Mouse (Mus musculus): ENCODE data around the gene Spsb1. TPM values are rescaled to one million over a fixed set of nuclear protein-coding genes. Genes with fewer than 3 reads are reported as not detected.

Gene Spsb1
- total RNA-seq, 2 experiments from 2014 or later: 35.1 to 37.7 TPM

DNA sequence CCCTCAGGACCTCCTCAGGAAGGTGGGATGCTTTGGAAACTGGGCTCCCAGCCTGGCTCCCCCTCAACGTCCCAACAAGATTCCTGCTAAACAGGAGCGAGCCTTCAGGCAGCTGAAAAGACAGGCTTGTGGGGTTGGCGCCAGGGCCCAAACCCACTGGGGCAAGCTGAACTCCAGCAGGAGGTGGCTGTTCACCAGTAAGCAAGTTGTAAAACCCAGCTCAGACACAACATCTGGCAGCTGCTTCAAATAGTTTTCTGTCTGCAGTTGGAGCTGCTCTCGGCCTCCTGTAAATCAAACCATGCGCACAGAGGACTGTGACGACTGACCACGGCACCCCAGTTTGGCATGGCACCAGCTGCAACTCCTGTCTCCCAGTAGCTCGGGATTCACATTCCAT, 64.3 kb downstream of the Spsb1 start:
- peak; percentile 56 to 70 for DNase-seq
- intact Hi-C loops (cut with DNase I): loop anchor here (2.0 kb wide), 1 partner anchor 64 kb away; the partner anchor contains the start of gene Spsb1

GRCm38 (mm10) chr4:149889851-149890250, 65.0 kb downstream of the Spsb1 start:
- intact Hi-C loops (cut with DNase I): loop anchor here (2.0 to 5.0 kb wide), 3 partner anchors 48 to 65 kb away; partner anchors contain the start of gene Spsb1
- DNase-seq: peak; percentile 87 to 90

DNA sequence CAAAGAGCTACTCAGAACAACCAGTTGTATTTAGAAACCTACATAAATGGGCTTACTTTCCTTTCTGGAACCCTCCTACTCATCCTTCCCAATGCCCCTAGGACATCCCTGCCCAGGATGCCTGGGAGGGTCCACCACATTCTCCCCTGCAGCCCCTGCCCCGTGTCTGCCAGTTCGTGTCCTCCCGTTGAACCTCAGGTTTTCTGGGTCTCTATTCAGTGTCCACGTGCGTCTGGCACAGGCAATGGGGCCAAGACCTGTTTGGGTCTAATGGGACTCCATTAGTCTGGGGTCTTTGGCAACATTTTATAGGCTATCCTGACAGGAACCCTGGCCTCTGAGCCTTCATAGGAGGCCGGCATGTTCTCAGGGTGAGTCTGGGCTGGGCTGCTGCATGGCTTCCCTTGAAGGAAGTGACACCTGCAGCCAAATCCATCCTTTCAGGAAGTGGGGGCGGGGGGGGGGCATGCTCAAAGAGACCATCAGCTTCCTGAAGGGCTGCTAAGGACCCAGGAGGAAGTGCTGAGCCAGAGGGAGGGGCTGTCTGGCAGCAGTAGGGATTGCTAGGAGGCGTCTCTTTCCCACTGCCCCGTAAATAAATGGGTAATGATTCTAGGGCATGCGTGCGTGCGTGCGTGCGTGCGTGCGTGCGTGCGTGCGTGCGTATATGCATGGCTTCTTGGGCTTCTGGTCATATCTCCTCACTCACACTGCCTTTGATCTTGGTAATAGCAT, 65.9 kb downstream of the Spsb1 start:
- intact Hi-C loops (cut with DNase I): loop anchor here (2.0 to 5.0 kb wide), 2 partner anchors 47 to 56 kb away; no protein-coding TSS in a partner anchor
- no peak for DNase-seq

GRCm38 (mm10) chr4:149888156-149888555, 66.7 kb downstream of the Spsb1 start:
- intact Hi-C loops (cut with DNase I): loop anchor here (2.0 to 5.0 kb wide), 2 partner anchors 46 to 57 kb away; no protein-coding TSS in a partner anchor
- peak; percentile 53 to 60 for DNase-seq

DNA sequence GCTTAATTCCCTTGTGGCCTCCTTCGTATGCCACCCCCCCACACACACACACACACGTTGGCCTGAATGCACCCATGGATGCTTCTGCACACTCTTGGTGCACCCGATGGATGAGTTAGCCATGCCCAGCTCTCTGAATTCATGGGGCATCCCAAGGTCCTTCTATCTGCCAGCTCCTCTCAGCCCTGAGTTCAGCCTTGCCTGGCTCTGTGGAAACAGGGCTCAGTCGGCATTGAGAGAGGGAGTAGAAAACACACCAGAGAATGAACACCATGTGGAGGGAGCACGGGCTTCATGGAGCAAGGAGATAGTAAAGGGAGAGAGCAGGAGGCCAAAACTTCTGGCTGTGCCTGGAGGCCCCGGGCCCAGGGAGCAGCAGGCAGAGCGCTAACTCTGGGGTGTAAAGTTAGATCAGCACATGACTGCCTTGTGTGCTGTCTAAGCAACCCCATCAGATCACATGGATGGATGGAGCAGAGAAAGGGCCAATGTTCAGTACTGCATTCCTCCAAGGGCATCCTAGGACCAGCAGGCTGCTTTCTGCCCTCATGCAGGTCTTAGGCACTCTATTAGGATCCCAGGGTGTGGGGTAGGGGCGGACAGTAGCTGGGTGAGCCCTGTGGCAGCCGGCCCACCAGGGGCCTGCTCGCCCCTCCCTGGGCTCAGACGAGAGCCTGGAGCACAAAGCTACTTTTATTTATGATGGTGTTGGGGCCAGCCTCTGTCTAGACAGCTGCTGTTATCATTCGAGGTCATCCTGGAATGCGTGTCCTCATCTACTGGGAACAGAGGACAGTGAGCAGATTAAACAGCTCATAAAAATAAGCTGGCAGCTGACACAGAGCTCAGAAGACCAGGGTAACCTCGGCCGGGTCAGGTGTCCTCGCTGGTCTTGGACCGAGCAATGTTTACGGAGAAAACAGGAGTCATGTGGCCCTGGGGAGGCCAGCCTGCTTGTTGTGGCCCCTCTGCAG, 68.3 kb downstream of the Spsb1 start:
- intact Hi-C loops (cut with DNase I): loop anchor here (5.0 kb wide), 1 partner anchor 44 kb away; no protein-coding TSS in a partner anchor

DNA sequence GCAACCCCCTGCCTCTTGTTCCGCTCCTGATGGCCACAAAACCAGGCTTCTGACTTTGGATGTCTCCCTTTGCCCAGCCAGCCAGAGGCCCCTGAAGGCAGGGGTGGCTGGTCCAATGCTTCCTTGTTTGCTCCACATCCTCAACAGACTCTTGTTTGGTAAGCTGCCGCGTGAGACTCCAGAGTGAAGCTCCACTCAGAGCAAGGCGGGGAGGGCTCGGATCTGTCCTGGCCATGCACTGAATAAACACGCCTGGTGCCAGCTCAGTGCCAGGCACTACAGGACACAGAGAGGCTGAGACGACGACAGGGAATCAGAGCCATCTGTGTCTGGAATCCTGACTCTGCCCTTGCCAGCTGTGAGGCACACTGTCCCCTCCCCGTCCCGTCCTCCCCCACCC, 70.9 kb downstream of the Spsb1 start:
- intact Hi-C loops (cut with DNase I): no loop called here

More for the DNA sequence above, 68.3 kb downstream of the Spsb1 start:
- DNase-seq: peak in 1 of 2 experiments; percentile 67

GRCm38 (mm10) chr4:149882139-149882916, 72.5 kb downstream of the Spsb1 start:
- intact Hi-C loops (cut with DNase I): no loop called here

More for the DNA sequence above, 70.9 kb downstream of the Spsb1 start:
- DNase-seq: no peak

GRCm38 (mm10) chr4:149880908-149881307, 73.9 kb downstream of the Spsb1 start:
- DNase-seq: no peak
- intact Hi-C loops (cut with DNase I): no loop called here

More at GRCm38 (mm10) chr4:149882139-149882916, 72.5 kb downstream of the Spsb1 start:
- DNase-seq: no peak

DNA sequence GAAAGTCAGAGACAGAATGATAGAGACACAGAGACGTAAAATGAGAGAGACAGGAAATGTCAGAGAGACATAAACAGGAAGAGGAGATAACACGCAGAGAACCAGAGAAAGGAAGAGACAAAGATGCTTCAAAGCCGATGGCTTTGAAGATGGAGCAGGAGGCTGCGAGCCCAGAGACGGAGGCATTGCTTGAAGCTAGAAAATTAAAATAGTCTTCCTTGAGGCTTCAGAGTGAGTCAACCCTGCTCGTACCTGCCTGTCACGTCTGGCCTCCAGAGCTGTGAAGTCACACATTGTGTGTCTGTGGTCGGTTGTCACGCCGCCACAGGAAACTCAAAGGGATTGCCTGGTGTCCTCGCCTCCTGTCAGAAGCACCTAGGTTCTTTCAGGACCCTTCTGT, 74.9 kb downstream of the Spsb1 start:
- intact Hi-C loops (cut with DNase I): no loop called here
- DNase-seq: no peak

GRCm38 (mm10) chr4:149878021-149878449, 76.8 kb downstream of the Spsb1 start:
- intact Hi-C loops (cut with DNase I): no loop called here
- peak; percentile 59 for DNase-seq

- intact Hi-C loops (cut with DNase I): no loop called here
- DNase-seq: no peak
These were observed 77.6 kb downstream of the Spsb1 start for GRCm38 (mm10) chr4:149877202-149877601.

- intact Hi-C loops (cut with DNase I): no loop called here
These were observed 78.1 kb downstream of the Spsb1 start for GRCm38 (mm10) chr4:149876761-149877160.

GRCm38 (mm10) chr4:149875986-149876501, 78.8 kb downstream of the Spsb1 start:
- DNase-seq: no peak
- intact Hi-C loops (cut with DNase I): no loop called here

More at GRCm38 (mm10) chr4:149876761-149877160, 78.1 kb downstream of the Spsb1 start:
- peak; percentile 58 to 72 for DNase-seq

- DNase-seq: no peak
- intact Hi-C loops (cut with DNase I): no loop called here
These were observed 79.5 kb downstream of the Spsb1 start for GRCm38 (mm10) chr4:149875296-149875695.

GRCm38 (mm10) chr4:149872236-149872635, 82.6 kb downstream of the Spsb1 start:
- intact Hi-C loops (cut with DNase I): no loop called here
- no peak for DNase-seq

GRCm38 (mm10) chr4:149871582-149871981, 83.3 kb downstream of the Spsb1 start:
- intact Hi-C loops (cut with DNase I): no loop called here
- DNase-seq: no peak

GRCm38 (mm10) chr4:149871014-149871413, 83.8 kb downstream of the Spsb1 start:
- DNase-seq: no peak
- intact Hi-C loops (cut with DNase I): no loop called here

DNA sequence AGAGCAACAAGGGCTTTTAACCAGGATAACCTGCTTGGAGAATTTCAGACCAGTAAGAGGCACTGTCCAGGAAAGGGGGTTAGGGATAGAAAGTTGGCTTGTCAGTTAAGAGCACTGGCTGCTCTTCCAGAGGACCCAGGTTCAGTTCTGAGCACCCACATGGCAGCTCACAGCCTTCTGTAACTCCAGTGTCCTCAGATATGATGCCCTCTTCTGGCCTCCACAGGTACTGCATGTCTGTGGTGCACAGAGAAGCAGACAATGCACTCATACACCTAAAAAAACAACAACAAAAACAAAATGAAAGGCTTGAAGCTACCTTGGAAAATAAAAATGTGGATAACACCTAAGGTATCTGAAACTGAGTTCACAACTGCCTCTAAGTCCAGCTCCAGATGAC, 84.4 kb downstream of the Spsb1 start:
- intact Hi-C loops (cut with DNase I): no loop called here
- DNase-seq: no peak

GRCm38 (mm10) chr4:149868725-149869124, 86.1 kb downstream of the Spsb1 start:
- no peak for DNase-seq
- intact Hi-C loops (cut with DNase I): no loop called here

GRCm38 (mm10) chr4:149868009-149868408, 86.8 kb downstream of the Spsb1 start:
- DNase-seq: no peak
- intact Hi-C loops (cut with DNase I): no loop called here

Measured in heart, postnatal 36 days (tissue).